Mouse (Mus musculus) monocyte, adult 5-6 weeks (primary cell): ENCODE data around the gene Arhgap27. TPM values are rescaled to one million over a fixed set of nuclear protein-coding genes. Genes with fewer than 3 reads are reported as not detected.

Source experiments
- ATAC-seq: fragments of 153-309, 156-312 bp; replicated peaks from 2 replicates; pipeline ENCODE4 v1.8.0; 2017; ENCODE audit warnings: mild to moderate bottlenecking; ENCODE audit not compliant: low TSS enrichment, insufficient number of reproducible peaks, severe bottlenecking, poor library complexity, low FRiP score
- total RNA-seq: library from RNA; stranded (forward); fragments of 200-1000, 200-491, 200-594 nt; gene quantifications from 3 replicates; pipeline ENCODE4 v1.2.3, GENCODE M21; 2017

Gene Arhgap27
- total RNA-seq, 1 experiment from 2014 or later = 59.2 TPM

GRCm38 (mm10) chr11:103360661-103361081 lies 2.8 kb downstream of the Arhgap27 start:
- no peak for ATAC-seq

GRCm38 (mm10) chr11:103359841-103360641 lies 3.5 kb downstream of the Arhgap27 start:
- no peak for ATAC-seq

GRCm38 (mm10) chr11:103359122-103359521 lies 4.4 kb downstream of the Arhgap27 start:
- peak; percentile 66 for ATAC-seq

- no peak for ATAC-seq
Measured at GRCm38 (mm10) chr11:103358316-103358715, 5.2 kb downstream of the Arhgap27 start.

GRCm38 (mm10) chr11:103357710-103358109 lies 5.8 kb downstream of the Arhgap27 start:
- no peak for ATAC-seq

- no peak for ATAC-seq
Measured at GRCm38 (mm10) chr11:103356938-103357670, 6.4 kb downstream of the Arhgap27 start.

GRCm38 (mm10) chr11:103356032-103356571 lies 7.4 kb downstream of the Arhgap27 start:
- no peak for ATAC-seq

GRCm38 (mm10) chr11:103355251-103355650 lies 8.2 kb downstream of the Arhgap27 start:
- ATAC-seq = no peak

GRCm38 (mm10) chr11:103354033-103354432 lies 9.5 kb downstream of the Arhgap27 start:
- no peak for ATAC-seq

- no peak for ATAC-seq
Measured at GRCm38 (mm10) chr11:103352239-103352814, 11.2 kb downstream of the Arhgap27 start.

GRCm38 (mm10) chr11:103350711-103351315 lies 12.7 kb downstream of the Arhgap27 start:
- no peak for ATAC-seq

GRCm38 (mm10) chr11:103349699-103350098 lies 13.8 kb downstream of the Arhgap27 start:
- no peak for ATAC-seq

GRCm38 (mm10) chr11:103346657-103347056 lies 16.8 kb downstream of the Arhgap27 start:
- ATAC-seq = peak; percentile 74

GRCm38 (mm10) chr11:103346236-103346635 lies 17.3 kb downstream of the Arhgap27 start:
- no peak for ATAC-seq

- no peak for ATAC-seq
Measured at GRCm38 (mm10) chr11:103345408-103346091, 17.9 kb downstream of the Arhgap27 start.

- ATAC-seq = peak; percentile 42
Measured at GRCm38 (mm10) chr11:103344494-103345332, 18.8 kb downstream of the Arhgap27 start.

- no peak for ATAC-seq
Measured at GRCm38 (mm10) chr11:103343881-103344280, 19.6 kb downstream of the Arhgap27 start.

- ATAC-seq = no peak
Measured at GRCm38 (mm10) chr11:103343063-103343462, 20.4 kb downstream of the Arhgap27 start.
